Mouse (Mus musculus): ENCODE measurements around the gene Kif5c.

Kif5c gene

DNA sequence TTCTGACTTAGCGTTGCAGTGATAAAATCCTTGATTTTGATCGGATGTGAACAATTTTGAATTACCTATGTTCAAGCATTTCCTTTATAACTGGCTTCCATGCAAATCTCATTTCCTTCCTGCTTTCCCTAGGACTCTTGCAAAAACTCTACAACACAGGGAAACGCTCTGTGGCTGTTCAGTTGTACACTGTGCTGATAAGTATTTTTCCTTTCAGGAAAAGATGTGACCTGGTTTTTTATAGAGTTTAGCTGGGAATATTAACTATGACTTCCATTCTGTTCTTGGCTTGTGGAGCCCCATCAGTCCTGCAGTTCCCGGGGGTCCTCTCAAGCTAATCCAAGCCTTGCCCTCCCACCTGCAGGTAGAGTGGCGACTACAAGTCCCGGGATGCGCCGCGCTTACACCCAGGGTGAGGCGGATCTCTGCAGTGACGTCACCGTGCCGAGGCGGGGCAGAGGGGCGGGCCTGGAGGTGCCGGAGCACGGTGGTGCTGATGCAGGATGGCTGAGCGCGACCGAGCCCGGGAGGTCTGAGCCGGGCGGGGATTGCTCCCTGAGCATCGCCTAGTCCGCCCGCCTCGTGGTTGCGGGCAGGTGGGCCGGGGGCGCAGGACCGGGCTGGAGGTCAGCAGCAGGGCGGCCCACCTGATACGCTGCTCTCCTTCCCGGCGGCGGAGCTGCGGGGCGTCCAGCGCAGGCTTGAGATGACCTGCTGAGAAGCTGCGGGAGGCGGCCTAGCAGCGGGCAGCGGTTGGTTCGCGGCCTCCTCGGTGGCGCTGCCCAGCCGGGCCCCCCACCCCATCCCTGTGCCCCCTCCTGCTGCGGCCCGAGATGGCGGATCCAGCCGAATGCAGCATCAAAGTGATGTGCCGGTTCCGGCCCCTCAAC, at the start of gene Kif5c:
Kif5c (plus strand) TSS at position 470 of the 890 bp plus-strand sequence.
- DNase-seq: peak; percentile 97

- DNase-seq: peak; percentile 98
These were observed 49.0 kb upstream of the Kif5c start for GRCm38 (mm10) chr2:49569862-49570777.

GRCm38 (mm10) chr2:49570778-49571101, 48.4 kb upstream of the Kif5c start:
- DNase-seq: no peak

GRCm38 (mm10) chr2:49571159-49571920, 47.8 kb upstream of the Kif5c start:
- no peak for DNase-seq

GRCm38 (mm10) chr2:49572111-49572642, 46.9 kb upstream of the Kif5c start:
- DNase-seq: no peak

DNA sequence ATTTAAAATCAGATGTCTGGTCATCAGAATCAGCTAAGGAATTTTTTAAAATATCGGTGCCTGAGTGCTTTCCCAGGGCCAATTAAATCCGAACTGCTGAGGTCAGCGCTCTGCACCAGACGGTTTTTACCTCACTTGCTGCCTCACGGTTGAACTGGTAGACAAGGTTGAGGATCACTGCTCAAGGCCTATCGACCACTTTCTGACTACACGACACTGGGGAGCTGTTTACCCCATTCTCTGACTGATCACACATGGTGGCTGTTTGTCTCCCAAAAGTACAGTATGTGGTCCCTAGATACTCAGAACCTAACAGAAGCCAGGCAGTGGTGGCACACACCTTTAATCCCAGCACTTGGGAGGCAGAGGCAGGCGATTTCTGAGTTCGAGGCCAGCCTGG, 46.4 kb upstream of the Kif5c start:
- no peak for DNase-seq

DNA sequence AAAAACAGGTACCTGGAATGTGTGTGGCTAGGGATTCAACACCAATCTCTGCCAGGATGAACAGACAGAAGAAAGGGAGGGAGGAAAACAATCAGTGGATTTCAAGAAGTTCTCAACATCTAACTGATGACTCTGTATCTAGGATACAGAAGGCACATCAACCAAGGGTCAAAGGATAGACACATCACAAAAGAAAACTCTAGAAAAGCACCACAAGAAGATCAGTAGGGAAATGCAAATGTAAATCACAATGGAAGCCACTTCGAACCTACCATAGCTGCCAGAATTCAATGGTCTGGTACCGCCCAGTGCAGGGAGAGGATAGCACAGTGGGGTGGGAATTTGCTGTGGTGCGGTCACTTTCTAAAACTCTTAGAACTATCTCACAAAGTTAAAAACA, 45.8 kb upstream of the Kif5c start:
- DNase-seq: no peak

GRCm38 (mm10) chr2:49580585-49580984, 38.5 kb upstream of the Kif5c start:
- no peak for DNase-seq

- DNase-seq: no peak
These were observed 36.6 kb upstream of the Kif5c start for GRCm38 (mm10) chr2:49582546-49582945.

DNA sequence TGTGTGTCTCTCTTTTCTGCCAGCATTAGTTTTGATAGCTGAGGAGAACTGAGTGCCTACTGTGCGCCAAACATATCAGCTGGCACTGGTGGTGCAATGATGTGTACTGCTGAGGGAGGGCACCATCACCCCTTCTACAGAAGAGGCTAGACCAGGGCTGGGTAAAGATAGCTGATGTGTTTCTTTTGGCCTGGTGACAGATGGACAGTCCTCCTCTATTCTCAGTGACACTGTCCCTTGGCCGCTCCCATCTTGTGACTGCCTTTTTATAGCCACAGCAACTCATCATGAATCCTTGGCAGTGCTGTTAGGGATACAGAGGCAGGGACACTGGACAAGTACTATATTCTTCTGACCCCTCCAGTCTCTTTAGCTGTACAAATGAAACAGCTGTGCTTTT, 35.8 kb upstream of the Kif5c start:
- no peak for DNase-seq

- peak; percentile 73 for DNase-seq
These were observed 28.6 kb upstream of the Kif5c start for GRCm38 (mm10) chr2:49590450-49590849.

GRCm38 (mm10) chr2:49592926-49593325, 26.2 kb upstream of the Kif5c start:
- no peak for DNase-seq

DNA sequence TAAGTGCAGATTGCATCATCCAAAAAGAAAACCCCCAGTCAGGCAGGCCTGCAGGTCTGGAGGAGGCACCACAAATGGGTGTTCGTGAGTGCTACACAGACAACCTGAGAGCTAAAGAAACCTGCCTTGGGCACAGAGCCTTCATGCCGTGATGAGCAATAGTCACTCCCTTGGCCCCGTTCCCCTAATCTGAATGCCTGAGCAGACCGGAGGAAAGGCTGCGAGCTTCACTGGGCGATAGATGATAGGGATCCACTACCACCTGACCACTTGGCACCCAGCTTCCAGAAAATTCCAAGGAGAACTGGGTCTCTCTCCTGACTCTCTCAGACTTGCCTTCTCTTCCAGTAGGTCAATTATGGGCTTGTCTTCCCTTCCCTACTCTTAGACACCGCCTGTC, 24.2 kb upstream of the Kif5c start:
- DNase-seq: peak; percentile 88

DNA sequence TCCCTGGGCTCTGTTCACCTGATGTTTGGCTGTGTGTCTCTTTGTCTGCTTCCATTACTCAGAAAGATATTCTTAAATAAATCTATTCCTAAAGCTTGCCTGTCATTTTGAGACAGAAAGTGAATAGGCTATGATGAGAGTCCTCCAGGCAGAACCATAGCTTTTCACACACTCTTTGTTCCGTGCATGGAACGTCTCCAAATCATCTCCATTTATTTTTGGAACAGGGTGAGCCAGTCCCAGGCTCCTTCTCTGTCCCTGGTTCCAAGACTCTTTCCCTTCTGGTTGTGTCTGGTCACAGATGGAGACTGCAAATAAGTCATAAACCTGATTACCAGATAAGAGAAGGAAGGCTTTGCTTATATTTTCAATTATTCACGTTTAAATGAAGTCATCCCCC, 22.8 kb upstream of the Kif5c start:
- peak; percentile 87 for DNase-seq

- no peak for DNase-seq
These were observed 18.9 kb upstream of the Kif5c start for GRCm38 (mm10) chr2:49600021-49600681.

GRCm38 (mm10) chr2:49602791-49603349, 16.2 kb upstream of the Kif5c start:
- DNase-seq: no peak

DNA sequence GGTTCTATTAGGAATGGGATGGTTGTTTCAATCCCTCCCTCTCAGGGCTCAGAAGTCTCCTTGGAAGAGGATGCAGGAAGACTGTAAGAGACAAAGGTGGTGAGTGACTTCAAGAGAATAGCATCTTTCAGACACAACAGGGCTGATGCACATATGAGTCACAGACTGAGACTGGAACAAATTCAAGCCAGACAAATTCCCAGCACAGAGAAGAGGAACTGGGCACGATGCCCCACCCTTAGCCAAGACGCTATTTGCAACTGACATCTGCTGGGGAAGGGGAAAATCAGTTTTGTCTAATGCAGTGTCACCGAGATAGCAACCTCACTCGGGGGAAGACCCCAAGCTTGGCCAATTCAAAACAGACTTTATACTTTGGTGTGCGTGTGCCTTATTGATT, 9.5 kb upstream of the Kif5c start:
- DNase-seq: no peak

- no peak for DNase-seq
These were observed 2.3 kb upstream of the Kif5c start for GRCm38 (mm10) chr2:49616765-49617164.

GRCm38 (mm10) chr2:49619719-49620522, 823 bp downstream of the Kif5c start:
- peak; percentile 69 for DNase-seq

DNA sequence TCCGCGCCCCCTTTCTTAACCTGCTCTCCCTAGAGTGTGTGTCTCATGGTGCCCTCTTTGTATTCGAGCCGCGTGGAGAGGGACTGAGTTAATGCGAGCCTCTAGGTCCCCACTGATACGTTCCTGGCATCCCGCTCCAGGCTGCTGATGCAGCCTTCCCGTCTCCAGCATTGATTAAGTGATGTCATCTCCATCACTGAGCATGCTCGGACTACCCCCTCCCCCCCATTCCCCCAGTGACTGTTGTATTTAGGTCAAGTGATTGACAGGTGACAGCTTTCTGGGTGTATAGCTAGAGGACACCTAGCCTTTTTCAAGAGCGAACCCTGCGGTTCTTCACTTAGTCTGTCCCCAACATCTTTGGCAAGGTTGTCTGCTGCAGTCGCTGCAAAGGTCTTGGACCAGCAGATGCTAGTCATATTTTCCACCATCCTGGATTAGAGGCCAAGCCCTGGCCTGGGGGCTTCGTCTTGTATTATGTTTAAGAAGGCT, 1.6 kb downstream of the Kif5c start:
- DNase-seq: peak; percentile 71

DNA sequence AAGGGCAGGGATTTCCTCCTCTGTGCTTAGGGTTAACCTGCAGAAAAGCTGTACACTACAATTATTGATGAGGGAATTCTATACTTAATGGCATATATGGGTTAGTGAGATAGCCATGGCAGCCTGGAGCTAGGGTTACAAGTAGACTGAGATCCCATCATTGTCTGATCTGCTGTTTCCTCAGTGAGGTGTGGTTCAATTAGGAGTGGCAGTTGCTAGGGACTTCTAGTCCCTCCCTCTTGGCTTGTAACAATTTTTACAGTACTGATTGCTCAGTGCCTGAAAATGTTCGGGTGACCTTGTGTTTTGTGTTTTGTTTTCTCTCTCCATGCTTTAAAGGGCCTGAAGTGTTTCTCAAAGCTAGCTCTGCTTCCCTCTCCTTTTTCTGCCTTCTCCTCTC, 2.1 kb downstream of the Kif5c start:
- no peak for DNase-seq

Data from cerebellum, adult 9-10 months (tissue).